Mouse (Mus musculus) lung, adult 2 months (tissue): ENCODE data around the gene Rif1. TPM values are rescaled to one million over a fixed set of nuclear protein-coding genes. Genes with fewer than 3 reads are reported as not detected.
"Not testable (repeated sequence)": the region's sequence is repeated elsewhere in the genome, so short reads cannot be mapped to it uniquely, and the experiment has no call there.

ENCODE experiments used
- DNase-seq: peaks from one replicate; pipeline ENCODE4 v3.0.0; 2022
- H3K4me1 ChIP-seq: fragments of 200-500 bp; 2 replicates; pipeline ENCODE4 v1.6.1; 2011; ENCODE audit warnings: low read length; ENCODE audit not compliant: control insufficient read depth, insufficient read depth
- H3K4me3 ChIP-seq: fragments of 200-500 bp; replicated peaks from 2 replicates; pipeline ENCODE3; 2011; ENCODE audit warnings: low read depth, mild to moderate bottlenecking, control low read depth, low read length; ENCODE audit errors: extremely low read depth
- CTCF ChIP-seq: fragments of 200-500 bp; IDR thresholded peaks from 2 replicates; pipeline ENCODE4 v1.5.1; 2011; ENCODE audit warnings: mild to moderate bottlenecking, low read length, control low read depth; ENCODE audit not compliant: insufficient read depth
- POLR2A ChIP-seq: fragments of 200-500 bp; IDR thresholded peaks from 2 replicates; pipeline ENCODE4 v1.6.1; 2011; ENCODE audit warnings: low read depth, mild to moderate bottlenecking, control low read depth, low read length, borderline replicate concordance; ENCODE audit errors: extremely low read depth
- WGBS: fragments of 180-500 bp; shearing (Covaris S2); methylation state at CpG from one replicate; pipeline ENCODE4 v1.1.7; 2018; 5-methylcytosine and 5-hydroxymethylcytosine counted together
- polyA plus RNA-seq: library from polyadenylated mRNA; depleted of rRNA; stranded (reverse); fragments of >200 nt; gene quantifications from 2 replicates; pipeline ENCODE4 v1.2.3, GENCODE M21; 2012

Rif1 gene
- polyA plus RNA-seq, 1 experiment = 2.1 TPM

GRCm38 (mm10) chr2:52068641-52069040 is 4.0 kb upstream of the Rif1 start:
- 80% methylated on average over 1 of the region's 1 CpGs for WGBS
- TF ChIP-seq POLR2A = no peak
- TF ChIP-seq CTCF = no peak

GRCm38 (mm10) chr2:52070816-52071215 is 1.8 kb upstream of the Rif1 start:
- H3K4me1 ChIP-seq = peaks cover 7% of the 10 kb centered on the region; the same call in 1 of the 2 replicates
- no peak overlapping the region for H3K4me3 ChIP-seq
- DNase-seq = no peak
- 89% methylated on average over 5 of the region's 5 CpGs for WGBS
- TF ChIP-seq POLR2A = no peak
- no peak for TF ChIP-seq CTCF

More at GRCm38 (mm10) chr2:52068641-52069040, 4.0 kb upstream of the Rif1 start:
- Histone ChIP-seq H3K4me3 (no peak overlapping the region), H3K4me1 (0 out of 2 replicates have a peak, but pooled peaks cover 4% of the 10 kb centered on the region)
- DNase-seq = no peak

GRCm38 (mm10) chr2:52071241-52071991 is 1.2 kb upstream of the Rif1 start:
- H3K4me3 ChIP-seq = no peak overlapping the region

GRCm38 (mm10) chr2:52072065-52072490 is 554 bp upstream of the Rif1 start:
- H3K4me1 ChIP-seq = peaks cover 7% of the 10 kb centered on the region; the same call in 1 of the 2 replicates
- WGBS = 14% methylated on average over 10 of the region's 10 CpGs
- H3K4me3 ChIP-seq = peak overlapping the region; percentile 57
- no peak for TF ChIP-seq CTCF
- TF ChIP-seq POLR2A = no peak
- DNase-seq = peak; percentile 13

More at GRCm38 (mm10) chr2:52071241-52071991, 1.2 kb upstream of the Rif1 start:
- DNase-seq = no peak
- TF ChIP-seq POLR2A = no peak
- H3K4me1 ChIP-seq = peaks cover 7% of the 10 kb centered on the region; the same call in 1 of the 2 replicates
- 70% methylated on average over 13 of the region's 13 CpGs for WGBS

- TF ChIP-seq CTCF (no peak), POLR2A (no peak)
- 2% methylated on average over 56 of the region's 56 CpGs for WGBS
Observed at GRCm38 (mm10) chr2:52073141-52073904, 691 bp downstream of the Rif1 start.

GRCm38 (mm10) chr2:52078666-52079065 is 6.0 kb downstream of the Rif1 start:
- DNase-seq = no peak
- Histone ChIP-seq H3K4me1 (peaks cover 3% of the 10 kb centered on the region; the same call in 1 of the 2 replicates), H3K4me3 (no peak overlapping the region)
- WGBS = 87% methylated on average over 2 of the region's 2 CpGs
- TF ChIP-seq CTCF (no peak), POLR2A (no peak)

More at GRCm38 (mm10) chr2:52073141-52073904, 691 bp downstream of the Rif1 start:
- no peak for DNase-seq
- Histone ChIP-seq H3K4me1 (peaks cover 7% of the 10 kb centered on the region; the same call in 1 of the 2 replicates), H3K4me3 (peak overlapping the region; percentile 65)

- DNase-seq = no peak
- H3K4me3 ChIP-seq = no peak overlapping the region
- no peaks in the 10 kb centered on the region for H3K4me1 ChIP-seq
- TF ChIP-seq CTCF (no peak), POLR2A (no peak)
- WGBS = 60% methylated on average over 3 of the region's 3 CpGs
Observed at GRCm38 (mm10) chr2:52084013-52084412, 11.4 kb downstream of the Rif1 start.

- TF ChIP-seq POLR2A (no peak), CTCF (no peak)
- WGBS = 76% methylated on average over 2 of the region's 2 CpGs
- no peak overlapping the region for H3K4me3 ChIP-seq
- no peaks in the 10 kb centered on the region for H3K4me1 ChIP-seq
- DNase-seq = no peak
Observed at GRCm38 (mm10) chr2:52084571-52084970, 11.9 kb downstream of the Rif1 start.

- no peaks in the 10 kb centered on the region for H3K4me1 ChIP-seq
- no peak for DNase-seq
Observed at GRCm38 (mm10) chr2:52114086-52114485, 41.5 kb downstream of the Rif1 start.

GRCm38 (mm10) chr2:52131370-52131769 is 58.7 kb downstream of the Rif1 start:
- DNase-seq, H3K4me1 ChIP-seq, H3K4me3 ChIP-seq: not testable (repeated sequence)
- 97% methylated on average over 20 of the region's 20 CpGs for WGBS

More at GRCm38 (mm10) chr2:52114086-52114485, 41.5 kb downstream of the Rif1 start:
- WGBS = 93% methylated on average over 1 of the region's 1 CpGs
- no peak overlapping the region for H3K4me3 ChIP-seq
- TF ChIP-seq POLR2A (no peak), CTCF (no peak)
